Comparison of ENCODE assay signal across 12 mouse cellular contexts in genomic region chr8:57879452-57879851, GRCm38 (mm10).
DNase-seq lines count a peak whose midpoint lies in the region; ATAC-seq lines count a peak whose summit lies in the region.
"Had no signal": no experiment of that assay in that cellular context is flagged by ENCODE, and none has a peak within 500 bp of the region (broad histone marks: within the 10 kb centered on the region; RNA-seq: fewer than 3 reads in every experiment).

No protein-coding gene starts in this region.

- no peak for DNase-seq in forebrain, embryonic 11.5 days (ENCODE audit: low spot score)
- DNase-seq in forebrain, embryonic 10.5 days (ENCODE audit: extremely low spot score, low spot score): no peak
- peak; percentile 30 for DNase-seq in cerebellum, adult 11 months
- DNase-seq in frontal cortex, postnatal 10 days (ENCODE audit: low spot score in 2 of 2): peak; percentile 25 to 46
- no peak for DNase-seq in spleen, postnatal 14 days (ENCODE audit: low spot score in 2 of 2)
- DNase-seq in lung, postnatal 10 days: no peak
- no peak for DNase-seq in ovary, postnatal 36 days (ENCODE audit: low spot score)
- DNase-seq: kidney, postnatal 4 days had no signal

- WGBS in forebrain, embryonic 11.5 days: 66% methylated on average over 11 of the region's 11 CpGs
- 62% methylated on average over 11 of the region's 11 CpGs for WGBS in forebrain, embryonic 10.5 days
- WGBS in midbrain, embryonic 16.5 days: 44% methylated on average over 11 of the region's 11 CpGs

- H3K27ac ChIP-seq in forebrain, embryonic 11.5 days (ENCODE audit: low read depth, low read length): no peak overlapping the region
- no peak overlapping the region for H3K27ac ChIP-seq in forebrain, embryonic 10.5 days
- no peak overlapping the region for H3K27ac ChIP-seq in midbrain, embryonic 16.5 days (ENCODE audit: low read length)
- H3K27ac ChIP-seq: heart, embryonic 13.5 days had no signal

- no peaks in the 10 kb centered on the region for H3K9me3 ChIP-seq in forebrain, embryonic 11.5 days (ENCODE audit: control insufficient read depth, low read length)
- H3K9me3 ChIP-seq in forebrain, embryonic 10.5 days: no peaks in the 10 kb centered on the region
- no peaks in the 10 kb centered on the region for H3K9me3 ChIP-seq in midbrain, embryonic 16.5 days (replicated peaks; ENCODE audit: control insufficient read depth, low read length, poor library complexity, severe bottlenecking)

- H3K9ac ChIP-seq in forebrain, embryonic 11.5 days (ENCODE audit: low read length): no peak overlapping the region
- no peak overlapping the region for H3K9ac ChIP-seq in midbrain, embryonic 16.5 days (ENCODE audit: low read depth, low read length)
- H3K9ac ChIP-seq: heart, embryonic 13.5 days had no signal

- no peak overlapping the region for H3K4me3 ChIP-seq in forebrain, embryonic 11.5 days (ENCODE audit: low read depth, low read length)
- no peak overlapping the region for H3K4me3 ChIP-seq in forebrain, embryonic 10.5 days
- no peak overlapping the region for H3K4me3 ChIP-seq in midbrain, embryonic 16.5 days (ENCODE audit: low read depth, low read length)
- H3K4me3 ChIP-seq: erythroblast, embryonic 14.5 days; heart, embryonic 13.5 days; myocyte had no signal

- H3K4me2 ChIP-seq in forebrain, embryonic 11.5 days (ENCODE audit: low read depth, low read length, severe bottlenecking): no peak overlapping the region
- no peak overlapping the region for H3K4me2 ChIP-seq in midbrain, embryonic 16.5 days (ENCODE audit: low read length)
- H3K4me2 ChIP-seq: heart, embryonic 13.5 days had no signal

- H3K36me3 ChIP-seq in forebrain, embryonic 11.5 days (ENCODE audit: control insufficient read depth, insufficient read depth, low read length): no peaks in the 10 kb centered on the region
- no peaks in the 10 kb centered on the region for H3K36me3 ChIP-seq in forebrain, embryonic 10.5 days (replicated peaks)
- H3K36me3 ChIP-seq in midbrain, embryonic 16.5 days (ENCODE audit: control insufficient read depth, insufficient read depth, low read length): no peaks in the 10 kb centered on the region
- H3K36me3 ChIP-seq: heart, embryonic 13.5 days had no signal

- H3K4me1 ChIP-seq in forebrain, embryonic 11.5 days (replicated peaks; ENCODE audit: control insufficient read depth, insufficient read depth, low read length): no peaks in the 10 kb centered on the region
- H3K4me1 ChIP-seq in forebrain, embryonic 10.5 days: no peaks in the 10 kb centered on the region
- no peaks in the 10 kb centered on the region for H3K4me1 ChIP-seq in midbrain, embryonic 16.5 days (ENCODE audit: control insufficient read depth, insufficient read depth, low read length)
- H3K4me1 ChIP-seq: heart, embryonic 13.5 days had no signal

- no peaks in the 10 kb centered on the region for H3K27me3 ChIP-seq in forebrain, embryonic 11.5 days (ENCODE audit: control insufficient read depth, insufficient read depth, low read length)
- no peaks in the 10 kb centered on the region for H3K27me3 ChIP-seq in forebrain, embryonic 10.5 days (ENCODE audit: poor library complexity, severe bottlenecking)
- no peaks in the 10 kb centered on the region for H3K27me3 ChIP-seq in midbrain, embryonic 16.5 days (ENCODE audit: control insufficient read depth, insufficient read depth, low read depth, low read length)
- H3K27me3 ChIP-seq: heart, embryonic 13.5 days had no signal

- peak; percentile 33; the same call in 1 of the 2 replicates for ATAC-seq in forebrain, embryonic 11.5 days (replicated peaks; ENCODE audit: low FRiP score)
- ATAC-seq in midbrain, embryonic 16.5 days: peak; percentile 28; the same call in 1 of the 2 replicates

Comparison
In these comparisons a context has a peak if more than half of its experiments do, and no peak if none do; other contexts are left out.
1. DNase-seq: peak in cerebellum, adult 11 months (single experiment) and frontal cortex, postnatal 10 days (2 of 2); none in forebrain, embryonic 11.5 days (single experiment), forebrain, embryonic 10.5 days (single experiment), spleen, postnatal 14 days (0 of 2), lung, postnatal 10 days (single experiment) and ovary, postnatal 36 days (single experiment).